Mouse (Mus musculus) mammary gland, adult 2 months (tissue): ENCODE measurements around the gene Gm5796. TPM values are rescaled to one million over a fixed set of nuclear protein-coding genes. Genes with fewer than 3 reads are reported as not detected.

ENCODE experiments used
- polyA plus RNA-seq: library from polyadenylated mRNA; depleted of rRNA; stranded (reverse); fragments of >200 nt; gene quantifications from 2 replicates; pipeline ENCODE4 v1.2.3, GENCODE M21; 2012; ENCODE audit warnings: low replicate concordance; rRNA removed

The Gm5796 gene
- polyA plus RNA-seq, result not detected in 2 replicates

GRCm38 (mm10) chr14:4023641-4024040 is at the start of gene Gm5796:
Gm5796 (plus strand) TSS chr14:4023941.

GRCm38 (mm10) chr14:3998094-3998493 is 25.6 kb upstream of the Gm5796 start, which contains the start of gene Gm3099:
Gm3099 (plus strand) TSS chr14:3998394.

GRCm38 (mm10) chr14:4083820-4084219 is 60.1 kb downstream of the Gm5796 start, which contains the start of gene Gm3115:
Gm3115 (plus strand) TSS chr14:4084120.

Other genes with a start within 250 kb of the Gm5796 start
- gene Gm3002, start 213.9 kb upstream of the Gm5796 start, polyA plus RNA-seq, result 0.55 TPM in 1 of 2 replicates, not detected in the other
- not detected in 2 replicates for gene Gm3033, start 177.7 kb upstream of the Gm5796 start, polyA plus RNA-seq
- not detected in 2 replicates for gene Gm2916, start 139.8 kb upstream of the Gm5796 start, polyA plus RNA-seq
- gene Gm3029, start 92.2 kb upstream of the Gm5796 start, polyA plus RNA-seq, result not detected in 2 replicates
- gene Gm3095, start 60.4 kb upstream of the Gm5796 start, polyA plus RNA-seq, result not detected in 2 replicates
- not detected in 2 replicates for gene Gm3099, start 25.5 kb upstream of the Gm5796 start, polyA plus RNA-seq
- not detected in 2 replicates for gene Gm3115, start 60.2 kb downstream of the Gm5796 start, polyA plus RNA-seq
- gene Gm8108, start 86.6 kb downstream of the Gm5796 start, polyA plus RNA-seq, result 0.22 TPM in 1 of 2 replicates, not detected in the other
- not detected in 2 replicates for gene Gm3127, start 141.1 kb downstream of the Gm5796 start, polyA plus RNA-seq
- gene Gm2974, start 158.6 kb downstream of the Gm5796 start, polyA plus RNA-seq, result not detected in 2 replicates
- not detected in 2 replicates for gene Gm3138, start 225.7 kb downstream of the Gm5796 start, polyA plus RNA-seq